Mouse (Mus musculus): ENCODE measurements around the gene Myh7.

- TF ChIP-seq FLI1 (IDR thresholded peaks at IDR 0.05; ENCODE audit: low read length) (no peak), GATA1 (IDR thresholded peaks at IDR 0.05; ENCODE audit: borderline replicate concordance, low read length) (no peak)
Observed at GRCm38 (mm10) chr14:55028333-55028835, 34.0 kb upstream of the Myh7 start.
